Mouse (Mus musculus): Measurements from ENCODE around the gene Rnf146. TPM values are rescaled to one million over a fixed set of nuclear protein-coding genes. Genes with fewer than 3 reads are reported as not detected.

Rnf146 gene
- polyA plus RNA-seq, 1 experiment from 2014 or later, result 52.5 TPM

DNA sequence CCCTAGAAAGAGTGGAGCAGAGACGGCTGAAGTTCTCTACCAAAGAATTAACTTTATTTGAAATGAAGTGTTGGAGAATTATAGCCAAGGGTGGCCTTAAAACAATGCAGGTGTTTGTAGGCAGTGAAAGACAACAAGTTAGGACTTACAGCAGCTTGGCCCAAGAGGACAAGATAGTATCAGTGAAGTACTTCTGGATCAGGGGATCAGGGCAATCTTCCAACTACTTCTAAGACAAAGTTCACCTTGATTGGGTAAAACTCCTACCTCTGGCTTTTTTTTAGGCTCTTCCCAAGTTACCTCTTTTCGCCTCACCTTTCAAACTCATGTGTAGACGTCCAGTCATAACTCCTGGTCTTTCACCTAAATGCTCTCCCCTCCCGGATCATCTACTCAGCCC lies 60.0 kb downstream of the Rnf146 start:
- Histone ChIP-seq H3K9me3 (ENCODE audit: control insufficient read depth, low read length) (no peaks in the 10 kb centered on the region), H3K27me3 (ENCODE audit: control insufficient read depth, insufficient read depth, low read depth, low read length) (no peaks in the 10 kb centered on the region), H3K4me2 (ENCODE audit: low read depth, low read length) (no peak overlapping the region), H3K4me3 (ENCODE audit: low read length) (no peak overlapping the region), H3K36me3 (ENCODE audit: control insufficient read depth, insufficient read depth, low read length) (no peaks in the 10 kb centered on the region), H3K27ac (ENCODE audit: low read length) (no peak overlapping the region), H3K9ac (ENCODE audit: low read length) (no peak overlapping the region), H3K4me1 (replicated peaks; ENCODE audit: control insufficient read depth, insufficient read depth, low read length) (0 out of 2 replicates have a peak, but pooled peaks cover 5% of the 10 kb centered on the region)
- 84% methylated on average over 4 of the region's 4 CpGs for WGBS
- no peak for ATAC-seq (ENCODE audit: low read depth)

Other genes starting within 250 kb of the Rnf146 start
- 0.38 and 0.63 TPM in 2 replicates for gene Soga3, start 218.6 kb downstream of the Rnf146 start, polyA plus RNA-seq (2015; fragmentation: Nextera tagmentation; extraction: Ambion mirVana)
- not detected in 2 replicates for gene Gm49353, start 163.5 kb downstream of the Rnf146 start, polyA plus RNA-seq (2015; fragmentation: Nextera tagmentation; extraction: Ambion mirVana)
- 0.18 and 0.24 TPM in 2 replicates for gene 9330159F19Rik, start 150.8 kb downstream of the Rnf146 start, polyA plus RNA-seq (2015; fragmentation: Nextera tagmentation; extraction: Ambion mirVana)
- 21.2 and 22.6 TPM in 2 replicates for gene Echdc1, start 49.3 kb downstream of the Rnf146 start, polyA plus RNA-seq (2015; fragmentation: Nextera tagmentation; extraction: Ambion mirVana)
- gene Rspo3, start 173.4 kb upstream of the Rnf146 start, polyA plus RNA-seq (2015; fragmentation: Nextera tagmentation; extraction: Ambion mirVana), result 1.7 and 1.9 TPM in 2 replicates